Mouse (Mus musculus) stomach, postnatal 0 days (tissue): ENCODE results near the gene Nudt15. TPM values are rescaled to one million over a fixed set of nuclear protein-coding genes. Genes with fewer than 3 reads are reported as not detected.

Experiments
- ATAC-seq: fragments of 200-750 bp; cut with Nextera tagmentation; 2 replicates; pipeline ENCODE4 v1.8.0; 2017; ENCODE audit not compliant: low FRiP score, low TSS enrichment
- DNase-seq: peaks from one replicate; pipeline ENCODE4 v3.0.0-alpha.2; 2016; ENCODE audit warnings: low spot score
- H3K27ac ChIP-seq: fragments of 300-500 bp; sonication (generic); replicated peaks from 2 replicates; pipeline ENCODE4 v1.5.1; 2014; ENCODE audit warnings: mild to moderate bottlenecking, control low read depth
- H3K27me3 ChIP-seq: fragments of 300-500 bp; sonication (generic); 2 replicates; pipeline ENCODE4 v1.6.1; 2014; ENCODE audit warnings: low read length; ENCODE audit not compliant: control insufficient read depth, insufficient read depth
- H3K36me3 ChIP-seq: fragments of 300-500 bp; sonication (generic); 2 replicates; pipeline ENCODE4 v1.6.1; 2014; ENCODE audit warnings: low read length, mixed read lengths; ENCODE audit not compliant: control insufficient read depth, insufficient read depth
- H3K4me1 ChIP-seq: fragments of 300-500 bp; sonication (generic); replicated peaks from 2 replicates; pipeline ENCODE4 v1.6.1; 2014; ENCODE audit warnings: antibody characterized with exemption; ENCODE audit not compliant: control insufficient read depth, insufficient read depth
- H3K4me2 ChIP-seq: fragments of 300-500 bp; sonication (generic); replicated peaks from 2 replicates; pipeline ENCODE4 v1.6.1; 2014; ENCODE audit warnings: low read depth, mild to moderate bottlenecking, control low read depth, moderate library complexity
- H3K4me3 ChIP-seq: fragments of 300-500 bp; sonication (generic); 2 replicates; pipeline ENCODE4 v1.5.1; 2014; ENCODE audit warnings: low read depth, low read length, control low read depth
- H3K9ac ChIP-seq: fragments of 300-500 bp; sonication (generic); 2 replicates; pipeline ENCODE4 v1.6.1; 2014; ENCODE audit warnings: mild to moderate bottlenecking, low read length, control low read depth, mixed read lengths
- H3K9me3 ChIP-seq: fragments of 300-500 bp; sonication (generic); 2 replicates; pipeline ENCODE4 v1.6.1; 2016; ENCODE audit warnings: low read length; ENCODE audit not compliant: control insufficient read depth
- CTCF ChIP-seq: IDR thresholded peaks from 2 replicates; pipeline ENCODE4 v1.5.1; 2016; ENCODE audit warnings: antibody characterized with exemption, low read depth, mild to moderate bottlenecking, moderate library complexity
- EP300 ChIP-seq: optimal IDR thresholded peaks from 2 replicates; pipeline ENCODE3; 2016; ENCODE audit warnings: antibody characterized with exemption
- WGBS: fragments of 180-500 bp; shearing (Covaris S2); extraction: QIAGEN DNeasy Blood & Tissue Kit; methylation state at CpG from one replicate; pipeline ENCODE4 v1.1.7; 2014; 5-methylcytosine and 5-hydroxymethylcytosine counted together
- polyA plus RNA-seq: library from polyadenylated mRNA; unstranded; fragments of >200 nt; fragmentation: Nextera tagmentation; extraction: Ambion mirVana; gene quantifications from 2 replicates; pipeline ENCODE4 v1.2.1, GENCODE M21; 2015

Gene Nudt15
- polyA plus RNA-seq, 1 experiment from 2014 or later, result 2.6 TPM

GRCm38 (mm10) chr14:73506283-73506682 is 41.8 kb downstream of the Nudt15 start:
- Histone ChIP-seq H3K4me2 (no peak overlapping the region), H3K9me3 (no peaks in the 10 kb centered on the region), H3K4me1 (peaks cover 6% of the 10 kb centered on the region; the same call in 1 of the 2 replicates), H3K9ac (no peak overlapping the region), H3K36me3 (no peaks in the 10 kb centered on the region), H3K27me3 (no peaks in the 10 kb centered on the region), H3K4me3 (no peak overlapping the region), H3K27ac (no peak overlapping the region)
- 51% methylated on average over 8 of the region's 8 CpGs for WGBS
- TF ChIP-seq EP300 (no peak), CTCF (no peak)
- DNase-seq, result no peak
- no peak for ATAC-seq

GRCm38 (mm10) chr14:73503237-73503933 is 44.7 kb downstream of the Nudt15 start:
- TF ChIP-seq CTCF (no peak), EP300 (no peak)
- no peaks in the 10 kb centered on the region for H3K4me1 ChIP-seq
- H3K9ac ChIP-seq, result no peak overlapping the region
- H3K4me3 ChIP-seq, result no peak overlapping the region
- peak overlapping the region; percentile 71; the same call in 1 of the 2 replicates for H3K27ac ChIP-seq
- WGBS, result 46% methylated on average over 13 of the region's 13 CpGs
- DNase-seq, result no peak
- H3K9me3 ChIP-seq, result no peaks in the 10 kb centered on the region
- H3K27me3 ChIP-seq, result no peaks in the 10 kb centered on the region
- no peaks in the 10 kb centered on the region for H3K36me3 ChIP-seq
- no peak for ATAC-seq
- no peak overlapping the region for H3K4me2 ChIP-seq

DNA sequence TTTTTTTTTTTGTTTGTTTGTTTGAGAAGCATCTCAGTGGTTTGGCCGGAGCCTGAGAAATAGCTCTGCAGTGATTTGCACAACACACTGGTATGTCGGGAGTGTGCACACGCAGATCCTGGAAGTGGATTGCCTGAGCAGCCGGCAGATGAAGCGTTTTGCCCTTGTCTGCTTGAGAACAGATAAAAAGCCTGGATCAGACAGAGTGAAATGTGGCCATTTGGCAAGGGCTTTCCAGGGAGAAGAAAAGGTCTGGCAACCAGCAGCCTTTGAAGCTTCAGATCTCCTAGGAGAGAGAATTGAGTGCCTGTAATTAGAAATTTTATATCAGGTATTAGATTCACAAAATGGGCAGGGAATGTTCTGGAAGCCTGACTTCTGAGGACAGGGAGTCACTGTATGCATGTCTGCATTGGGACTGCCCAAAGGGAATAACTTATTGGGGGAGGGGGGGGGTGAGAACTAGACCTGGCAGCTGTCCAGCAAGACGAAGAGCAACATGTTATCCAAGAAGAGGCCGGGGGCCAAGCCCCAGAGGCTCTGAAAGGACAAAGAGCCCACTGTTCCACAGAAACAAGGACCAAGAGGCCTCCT is 45.4 kb downstream of the Nudt15 start:
- H3K9me3 ChIP-seq, result no peaks in the 10 kb centered on the region
- 37% methylated on average over 7 of the region's 7 CpGs for WGBS
- H3K4me3 ChIP-seq, result no peak overlapping the region
- DNase-seq (peak; percentile 37), ATAC-seq (no peak; the same call in 1 of the 2 replicates)
- no peaks in the 10 kb centered on the region for H3K4me1 ChIP-seq
- H3K27ac ChIP-seq, result peak overlapping the region; percentile 71
- H3K36me3 ChIP-seq, result no peaks in the 10 kb centered on the region
- no peak overlapping the region for H3K4me2 ChIP-seq
- no peaks in the 10 kb centered on the region for H3K27me3 ChIP-seq
- no peak overlapping the region for H3K9ac ChIP-seq
- TF ChIP-seq EP300, result no peak
- TF ChIP-seq CTCF, result no peak

GRCm38 (mm10) chr14:73501721-73502120 is 46.3 kb downstream of the Nudt15 start:
- 43% methylated on average over 6 of the region's 6 CpGs for WGBS
- DNase-seq, result no peak
- H3K4me1 ChIP-seq, result no peaks in the 10 kb centered on the region
- TF ChIP-seq EP300 (no peak), CTCF (no peak)
- H3K4me2 ChIP-seq, result no peak overlapping the region
- no peak overlapping the region for H3K4me3 ChIP-seq
- no peaks in the 10 kb centered on the region for H3K9me3 ChIP-seq
- no peaks in the 10 kb centered on the region for H3K36me3 ChIP-seq
- peak; percentile 35; the same call in 1 of the 2 replicates for ATAC-seq
- H3K27me3 ChIP-seq, result no peaks in the 10 kb centered on the region
- H3K27ac ChIP-seq, result no peak overlapping the region
- no peak overlapping the region for H3K9ac ChIP-seq

DNA sequence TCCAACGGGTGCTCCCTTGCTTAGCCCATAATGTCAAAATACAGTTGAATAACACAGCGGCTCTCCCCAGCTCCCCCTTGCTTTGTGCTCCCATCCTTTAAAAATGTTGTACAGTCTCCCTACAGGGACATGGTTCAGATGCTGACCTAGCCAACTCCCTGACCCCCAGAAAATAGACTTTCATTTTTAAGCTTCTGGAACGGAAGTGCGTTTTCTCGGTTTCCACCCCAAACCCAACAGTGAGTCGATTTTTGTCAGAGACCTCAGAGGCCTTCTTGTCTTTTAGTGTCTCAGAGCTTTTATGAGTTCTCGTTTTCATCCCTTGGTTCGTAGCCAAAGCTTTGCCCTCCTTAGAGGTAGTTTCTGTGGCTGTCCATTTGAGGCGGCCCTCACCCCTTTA is 46.8 kb downstream of the Nudt15 start:
- no peaks in the 10 kb centered on the region for H3K36me3 ChIP-seq
- no peaks in the 10 kb centered on the region for H3K9me3 ChIP-seq
- DNase-seq (no peak), ATAC-seq (no peak)
- TF ChIP-seq CTCF (no peak), EP300 (no peak)
- no peak overlapping the region for H3K9ac ChIP-seq
- no peak overlapping the region for H3K4me3 ChIP-seq
- whole genome bisulfite sequencing, result 91% methylated on average over 9 of the region's 9 CpGs
- no peak overlapping the region for H3K4me2 ChIP-seq
- H3K27ac ChIP-seq, result no peak overlapping the region
- H3K4me1 ChIP-seq, result no peaks in the 10 kb centered on the region
- no peaks in the 10 kb centered on the region for H3K27me3 ChIP-seq

DNA sequence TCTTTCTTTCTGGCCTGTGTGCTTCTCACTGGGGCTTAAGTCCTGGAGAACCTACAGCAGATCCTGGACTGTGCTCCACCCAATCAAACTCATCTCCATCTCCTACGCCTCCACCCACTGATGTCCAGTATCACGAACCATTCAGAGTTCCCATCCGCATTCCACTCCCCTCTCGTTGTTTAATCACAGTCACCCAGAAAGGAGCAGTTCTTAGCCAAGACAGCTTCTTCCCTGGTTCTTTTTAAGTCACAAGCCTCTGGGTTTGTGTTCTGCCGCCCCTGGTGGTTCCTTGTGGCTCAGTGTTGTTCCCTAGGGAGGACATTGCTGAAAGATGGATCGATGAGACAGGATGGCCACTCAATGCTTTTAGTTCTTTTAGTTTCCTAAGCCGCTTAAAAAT is 52.3 kb downstream of the Nudt15 start:
- DNase-seq, result no peak

More for the DNA sequence above, 52.3 kb downstream of the Nudt15 start:
- Histone ChIP-seq H3K9ac (no peak overlapping the region), H3K4me3 (no peak overlapping the region), H3K36me3 (no peaks in the 10 kb centered on the region), H3K4me1 (no peaks in the 10 kb centered on the region), H3K27me3 (no peaks in the 10 kb centered on the region), H3K9me3 (no peaks in the 10 kb centered on the region), H3K4me2 (no peak overlapping the region), H3K27ac (no peak overlapping the region)
- 64% methylated on average over 7 of the region's 7 CpGs for WGBS
- TF ChIP-seq EP300, result no peak
- peak; percentile 48 for TF ChIP-seq CTCF
- no peak for ATAC-seq
